Mouse (Mus musculus) limb, embryonic 11.5 days (tissue): ENCODE results near the gene Itpk1. TPM values are rescaled to one million over a fixed set of nuclear protein-coding genes. Genes with fewer than 3 reads are reported as not detected.
A peak's percentile ranks its signal among the peaks of the same experiment; 100 is the strongest.

ENCODE experiments used
- ATAC-seq: fragments of 200-750 bp; cut with Nextera tagmentation; 2 replicates; pipeline ENCODE4 v1.8.0; 2017; ENCODE audit warnings: low read depth; ENCODE audit not compliant: insufficient number of reproducible peaks, low FRiP score, low TSS enrichment
- DNase-seq: peaks from one replicate; pipeline ENCODE4 v3.0.0-alpha.2; 2015; ENCODE audit warnings: low spot score
- H3K27ac ChIP-seq: fragments of 300-500 bp; sonication (generic); replicated peaks from 2 replicates; pipeline ENCODE4 v1.5.1; 2014; ENCODE audit warnings: low read depth, mild to moderate bottlenecking, low read length
- H3K27me3 ChIP-seq: fragments of 300-500 bp; sonication (generic); 2 replicates; pipeline ENCODE4 v1.6.1; 2014; ENCODE audit warnings: mild to moderate bottlenecking, low read length, mixed read lengths; ENCODE audit not compliant: control insufficient read depth, insufficient read depth
- H3K36me3 ChIP-seq: fragments of 300-500 bp; sonication (generic); 2 replicates; pipeline ENCODE4 v1.6.1; 2014; ENCODE audit warnings: mild to moderate bottlenecking, low read length, moderate library complexity, mixed read lengths; ENCODE audit not compliant: control insufficient read depth, insufficient read depth
- H3K4me1 ChIP-seq: fragments of 300-500 bp; sonication (generic); 2 replicates; pipeline ENCODE4 v1.6.1; 2014; ENCODE audit warnings: low read length, mixed read lengths; ENCODE audit not compliant: control insufficient read depth, insufficient read depth
- H3K4me2 ChIP-seq: fragments of 300-500 bp; sonication (generic); 2 replicates; pipeline ENCODE4 v1.6.1; 2014; ENCODE audit warnings: low read depth, mild to moderate bottlenecking, moderate library complexity; ENCODE audit not compliant: severe bottlenecking
- H3K4me3 ChIP-seq: fragments of 300-500 bp; sonication (generic); 2 replicates; pipeline ENCODE4 v1.5.1; 2014; ENCODE audit warnings: low read depth, low read length
- H3K9ac ChIP-seq: fragments of 300-500 bp; sonication (generic); 2 replicates; pipeline ENCODE4 v1.6.1; 2014; ENCODE audit warnings: mild to moderate bottlenecking, low read length
- H3K9me3 ChIP-seq: fragments of 300-500 bp; sonication (generic); 2 replicates; pipeline ENCODE4 v1.6.1; 2016; ENCODE audit warnings: low read length; ENCODE audit not compliant: control insufficient read depth
- WGBS: fragments of 180-500 bp; shearing (Covaris S2); extraction: QIAGEN DNeasy Blood & Tissue Kit; methylation state at CpG from one replicate; pipeline ENCODE4 v1.1.7; 2014; 5-methylcytosine and 5-hydroxymethylcytosine counted together
- polyA plus RNA-seq: library from polyadenylated mRNA; unstranded; fragments of >200 nt; fragmentation: Nextera tagmentation; extraction: Ambion mirVana; gene quantifications from 2 replicates; pipeline ENCODE4 v1.2.1, GENCODE M21; 2014

Itpk1 gene
- 7.4 and 7.7 TPM in 2 replicates for polyA plus RNA-seq

DNA sequence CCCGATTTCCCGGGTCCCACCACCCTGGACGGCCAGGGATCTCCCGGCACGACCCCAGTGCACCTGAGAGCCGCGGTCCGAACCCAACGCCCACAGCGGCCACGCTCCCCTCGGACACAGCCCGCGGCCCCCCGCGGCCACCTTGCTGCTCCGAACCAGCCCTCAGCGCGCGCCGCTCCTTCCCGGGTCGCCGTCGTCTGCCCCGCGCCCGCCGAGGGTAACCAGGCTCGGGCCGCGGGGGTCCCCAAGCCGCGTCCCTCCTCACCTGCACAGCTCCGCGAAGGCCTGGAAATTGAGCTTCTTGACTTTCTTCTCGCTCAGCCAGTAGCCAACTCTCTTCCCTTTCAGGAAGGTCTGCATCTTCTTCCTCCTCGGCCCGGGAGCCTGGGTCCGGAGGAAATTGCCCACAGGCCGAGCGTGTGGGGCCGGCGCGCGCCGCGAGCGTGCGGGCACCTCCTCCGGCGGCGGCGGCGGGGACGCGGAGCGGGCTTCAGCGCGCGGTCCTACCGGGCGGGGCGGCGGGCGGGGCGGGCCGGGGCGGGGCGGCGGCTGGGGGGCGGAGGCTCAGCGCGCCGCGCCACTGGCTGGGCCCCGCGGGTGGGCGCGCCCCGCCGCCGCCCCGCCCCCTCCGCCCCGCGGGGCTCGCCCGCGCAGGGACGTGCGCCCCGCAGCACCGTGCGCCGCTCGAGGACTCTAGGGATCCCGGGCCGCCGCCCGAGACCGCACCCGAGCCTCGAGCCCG lies at the start of gene Itpk1:
Gene Itpk1, minus strand, starts transcription at position 474 of the 742 bp plus-strand sequence.
- peak within 1 kb of the TSS; percentile 93 for H3K4me2 ChIP-seq
- H3K9ac ChIP-seq, result peak within 1 kb of the TSS; percentile 76
- ATAC-seq (peak; percentile 75), DNase-seq (peak; percentile 69)
- WGBS, result under 1% methylated on average over 70 of the region's 105 CpGs
- peak within 1 kb of the TSS; percentile 67 for H3K4me3 ChIP-seq
- peaks cover 7% of the 10 kb centered on the region for H3K4me1 ChIP-seq
- no peaks in the 10 kb centered on the region for H3K9me3 ChIP-seq
- no peaks in the 10 kb centered on the region for H3K27me3 ChIP-seq
- no peaks in the 10 kb centered on the region for H3K36me3 ChIP-seq
- 0 out of 2 replicates have a peak within 1 kb of the TSS, but pooled peaks have one; percentile 16 for H3K27ac ChIP-seq

GRCm38 (mm10) chr12:102748256-102748655 lies 43.5 kb upstream of the Itpk1 start:
- ATAC-seq (no peak), DNase-seq (no peak)
- Histone ChIP-seq H3K4me3 (no peak overlapping the region), H3K4me1 (no peaks in the 10 kb centered on the region), H3K27me3 (no peaks in the 10 kb centered on the region), H3K36me3 (no peaks in the 10 kb centered on the region), H3K4me2 (no peak overlapping the region), H3K9ac (no peak overlapping the region), H3K27ac (no peak overlapping the region), H3K9me3 (no peaks in the 10 kb centered on the region)
- WGBS, result 91% methylated on average over 3 of the region's 3 CpGs

- no peak overlapping the region for H3K27ac ChIP-seq
- DNase-seq, result no peak
- 72% methylated on average over 6 of the region's 6 CpGs for WGBS
- no peak overlapping the region for H3K9ac ChIP-seq
- no peaks in the 10 kb centered on the region for H3K27me3 ChIP-seq
- H3K4me1 ChIP-seq, result peaks cover 6% of the 10 kb centered on the region
- H3K4me2 ChIP-seq, result peak overlapping the region; percentile 85; the same call in 1 of the 2 replicates
- H3K4me3 ChIP-seq, result no peak overlapping the region
- no peaks in the 10 kb centered on the region for H3K36me3 ChIP-seq
- no peak for ATAC-seq
- no peaks in the 10 kb centered on the region for H3K9me3 ChIP-seq
Observed at GRCm38 (mm10) chr12:102744839-102745238, 40.1 kb upstream of the Itpk1 start.

GRCm38 (mm10) chr12:102743589-102744574 lies 39.2 kb upstream of the Itpk1 start, which contains the start of the genes Moap1 and Tmem251:
TSS of gene Moap1 (minus strand) at chr12:102743661.
TSS of gene Tmem251 (plus strand) at chr12:102743762.
- Histone ChIP-seq H3K9me3 (no peaks in the 10 kb centered on the region), H3K36me3 (no peaks in the 10 kb centered on the region), H3K27me3 (no peaks in the 10 kb centered on the region), H3K4me1 (peaks cover 6% of the 10 kb centered on the region), H3K4me3 (peak within 1 kb of the TSS; percentile 74), H3K4me2 (peak within 1 kb of the TSS; percentile 85), H3K9ac (peak within 1 kb of the TSS; percentile 81), H3K27ac (peak within 1 kb of the TSS; percentile 65)
- peak; percentile 92 for DNase-seq
- under 1% methylated on average over 54 of the region's 63 CpGs for WGBS
- ATAC-seq, result peak; percentile 95

DNA sequence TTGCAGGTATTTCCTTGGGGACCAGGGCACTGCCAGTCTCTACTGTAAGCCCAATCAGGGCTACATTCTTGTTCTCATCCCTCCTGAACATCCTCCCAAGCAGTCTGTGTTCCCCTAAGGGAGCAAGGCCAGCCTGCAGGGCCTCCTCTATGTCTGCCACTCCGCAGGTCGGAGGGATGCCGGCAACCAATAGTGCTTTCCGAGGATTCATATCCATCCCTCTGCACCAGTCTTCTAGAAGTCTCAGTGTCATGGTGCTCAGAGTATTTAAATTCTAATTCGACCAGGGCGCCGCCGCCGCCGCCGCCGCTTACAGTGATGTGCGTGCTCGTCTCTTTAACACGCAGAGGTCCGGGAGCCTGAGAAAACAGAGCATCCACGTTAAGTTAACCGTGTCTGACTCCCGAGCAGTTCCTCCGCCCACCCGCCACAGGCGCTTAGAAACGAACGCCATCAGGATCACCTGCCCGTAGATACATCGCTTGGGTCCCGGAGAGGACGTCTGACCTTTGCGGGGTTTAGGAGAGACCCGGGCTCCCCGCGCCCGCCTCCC lies 38.4 kb upstream of the Itpk1 start:
- no peaks in the 10 kb centered on the region for H3K9me3 ChIP-seq
- H3K27me3 ChIP-seq, result no peaks in the 10 kb centered on the region
- DNase-seq (no peak), ATAC-seq (no peak; the same call in none of the 2 replicates)
- H3K4me1 ChIP-seq, result peaks cover 6% of the 10 kb centered on the region
- WGBS, result 1% methylated on average over 33 of the region's 33 CpGs
- H3K4me2 ChIP-seq, result peak overlapping the region; percentile 85
- no peaks in the 10 kb centered on the region for H3K36me3 ChIP-seq
- H3K9ac ChIP-seq, result peak overlapping the region; percentile 81
- peak overlapping the region; percentile 49; the same call in 1 of the 2 replicates for H3K27ac ChIP-seq
- H3K4me3 ChIP-seq, result peak overlapping the region; percentile 74

DNA sequence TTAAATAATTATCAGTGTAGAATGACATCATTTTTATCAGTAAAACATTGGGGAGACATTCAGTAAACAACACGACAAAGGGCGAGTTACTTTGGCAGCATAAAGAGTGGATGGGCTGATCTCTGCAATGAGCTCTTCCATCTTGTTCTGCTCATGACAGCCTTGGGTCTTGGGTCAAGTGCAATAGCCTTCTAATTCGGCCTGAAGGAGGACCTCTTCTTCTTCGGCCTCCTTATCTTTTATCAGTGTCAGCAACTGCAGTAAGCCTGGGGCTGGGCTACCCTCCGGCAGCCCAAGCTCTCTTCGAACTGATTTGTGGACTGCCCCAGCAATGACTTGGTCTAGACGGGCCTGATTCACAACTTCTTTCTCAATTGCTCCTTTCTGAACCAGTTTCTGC lies 37.3 kb upstream of the Itpk1 start:
- Histone ChIP-seq H3K27me3 (no peaks in the 10 kb centered on the region), H3K4me1 (peaks cover 6% of the 10 kb centered on the region), H3K4me2 (no peak overlapping the region), H3K9ac (no peak overlapping the region), H3K9me3 (no peaks in the 10 kb centered on the region), H3K27ac (no peak overlapping the region), H3K4me3 (no peak overlapping the region), H3K36me3 (no peaks in the 10 kb centered on the region)
- ATAC-seq (no peak), DNase-seq (no peak)
- whole genome bisulfite sequencing, result 84% methylated on average over 7 of the region's 7 CpGs

- peaks cover 6% of the 10 kb centered on the region for H3K4me1 ChIP-seq
- H3K27ac ChIP-seq, result no peak overlapping the region
- H3K9me3 ChIP-seq, result no peaks in the 10 kb centered on the region
- H3K36me3 ChIP-seq, result no peaks in the 10 kb centered on the region
- no peak overlapping the region for H3K9ac ChIP-seq
- 61% methylated on average over 3 of the region's 3 CpGs for WGBS
- H3K27me3 ChIP-seq, result no peaks in the 10 kb centered on the region
- ATAC-seq (no peak), DNase-seq (no peak)
- no peak overlapping the region for H3K4me3 ChIP-seq
- H3K4me2 ChIP-seq, result no peak overlapping the region
Observed at GRCm38 (mm10) chr12:102740285-102740684, 35.6 kb upstream of the Itpk1 start.

- no peak overlapping the region for H3K27ac ChIP-seq
- 85% methylated on average over 5 of the region's 5 CpGs for WGBS
- no peak overlapping the region for H3K9ac ChIP-seq
- H3K4me3 ChIP-seq, result no peak overlapping the region
- ATAC-seq (no peak), DNase-seq (no peak)
- no peaks in the 10 kb centered on the region for H3K36me3 ChIP-seq
- no peaks in the 10 kb centered on the region for H3K9me3 ChIP-seq
- H3K4me2 ChIP-seq, result no peak overlapping the region
- peaks cover 6% of the 10 kb centered on the region for H3K4me1 ChIP-seq
- H3K27me3 ChIP-seq, result no peaks in the 10 kb centered on the region
Observed at GRCm38 (mm10) chr12:102739096-102739495, 34.4 kb upstream of the Itpk1 start.
